Comparison of ENCODE assay signal across 10 mouse cellular contexts in the genomic region with DNA sequence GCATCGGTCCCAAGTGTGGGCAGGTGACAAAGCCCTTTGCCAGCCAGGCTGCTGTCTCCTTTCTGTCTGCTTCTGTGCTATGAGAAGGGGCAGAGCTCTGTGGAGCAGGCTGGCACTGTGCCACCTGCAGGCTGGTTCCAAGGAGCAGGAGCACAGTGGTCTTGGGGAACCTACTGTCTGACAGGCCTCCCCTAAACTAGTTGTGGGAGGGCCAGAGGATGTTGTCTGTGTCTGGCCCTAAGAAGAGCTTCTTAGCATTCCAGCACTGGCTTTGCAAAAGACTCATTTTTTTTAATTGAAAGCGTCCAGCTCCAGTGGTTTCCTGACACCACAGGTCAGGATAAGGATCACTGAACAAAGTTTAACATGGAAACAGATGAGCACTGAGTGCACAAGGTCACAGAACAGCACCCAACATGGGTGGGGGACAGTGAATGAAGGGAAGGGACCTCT. TPM values are rescaled to one million over a fixed set of nuclear protein-coding genes. Genes with fewer than 3 reads are reported as not detected.
A peak's percentile ranks its signal among the peaks of the same experiment; 100 is the strongest.
DNase-seq lines count a peak whose midpoint lies in the region; ATAC-seq lines count a peak whose summit lies in the region.
"Had no signal": no experiment of that assay in that cellular context is flagged by ENCODE, and none has a peak within 500 bp of the region (broad histone marks: within the 10 kb centered on the region; RNA-seq: fewer than 3 reads in every experiment).

No protein-coding gene starts in this region.

- DNase-seq in forebrain, embryonic 14.5 days (ENCODE audit: low spot score): peak; percentile 23
- no peak for DNase-seq in forebrain, embryonic 11.5 days (ENCODE audit: low spot score)
- DNase-seq in midbrain, embryonic 11.5 days (ENCODE audit: low spot score, missing footprints): peak; percentile 39
- DNase-seq in kidney, postnatal 10 days: peak; percentile 60
- DNase-seq in retina, embryonic 14.5 days (ENCODE audit: low spot score): no peak
- DNase-seq: B cell, adult 2 months had no signal

- no peak overlapping the region for H3K4me3 ChIP-seq in forebrain, embryonic 14.5 days (ENCODE audit: low read depth, low read length)
- no peak overlapping the region for H3K4me3 ChIP-seq in forebrain, embryonic 11.5 days (ENCODE audit: low read depth, low read length)
- H3K4me3 ChIP-seq in midbrain, embryonic 11.5 days (ENCODE audit: low read depth, low read length): no peak overlapping the region
- H3K4me3 ChIP-seq in midbrain, embryonic 13.5 days (replicated peaks): no peak overlapping the region
- H3K4me3 ChIP-seq in intestine, embryonic 16.5 days (ENCODE audit: low read length): no peak overlapping the region
- H3K4me3 ChIP-seq: liver, embryonic 12.5 days had no signal

- 59% methylated on average over 2 of the region's 2 CpGs for WGBS in forebrain, embryonic 14.5 days
- 85% methylated on average over 2 of the region's 2 CpGs for WGBS in forebrain, embryonic 11.5 days
- 66% methylated on average over 2 of the region's 2 CpGs for WGBS in midbrain, embryonic 11.5 days
- WGBS in midbrain, embryonic 13.5 days: 44% methylated on average over 2 of the region's 2 CpGs
- 56% methylated on average over 2 of the region's 2 CpGs for WGBS in intestine, embryonic 16.5 days

- no peak overlapping the region for H3K27ac ChIP-seq in forebrain, embryonic 14.5 days (ENCODE audit: low read depth, low read length)
- H3K27ac ChIP-seq in forebrain, embryonic 11.5 days (ENCODE audit: low read depth, low read length): no peak overlapping the region
- H3K27ac ChIP-seq in midbrain, embryonic 11.5 days (ENCODE audit: low read depth, low read length): no peak overlapping the region
- H3K27ac ChIP-seq in midbrain, embryonic 13.5 days: no peak overlapping the region
- no peak overlapping the region for H3K27ac ChIP-seq in intestine, embryonic 16.5 days (ENCODE audit: low read length)
- H3K27ac ChIP-seq: liver, embryonic 12.5 days had no signal

- no peak for ATAC-seq in forebrain, embryonic 14.5 days
- ATAC-seq in forebrain, embryonic 11.5 days (replicated peaks; ENCODE audit: low FRiP score): no peak
- no peak for ATAC-seq in midbrain, embryonic 11.5 days (ENCODE audit: low FRiP score)
- ATAC-seq in midbrain, embryonic 13.5 days: no peak
- ATAC-seq in intestine, embryonic 16.5 days: no peak
- ATAC-seq in megakaryocyte progenitor cell, adult 5-6 weeks (replicated peaks; ENCODE audit: poor library complexity): no peak
- ATAC-seq: liver, embryonic 12.5 days had no signal

- H3K27me3 ChIP-seq in forebrain, embryonic 14.5 days (replicated peaks; ENCODE audit: control insufficient read depth, insufficient read depth, low read length): no peaks in the 10 kb centered on the region
- H3K27me3 ChIP-seq in forebrain, embryonic 11.5 days (ENCODE audit: control insufficient read depth, insufficient read depth, low read length): no peaks in the 10 kb centered on the region
- H3K27me3 ChIP-seq in midbrain, embryonic 11.5 days (ENCODE audit: control insufficient read depth, insufficient read depth, low read length): no peaks in the 10 kb centered on the region
- H3K27me3 ChIP-seq in midbrain, embryonic 13.5 days: no peaks in the 10 kb centered on the region
- no peaks in the 10 kb centered on the region for H3K27me3 ChIP-seq in intestine, embryonic 16.5 days (replicated peaks; ENCODE audit: control insufficient read depth, insufficient read depth, low read length)

- H3K9me3 ChIP-seq in forebrain, embryonic 14.5 days (replicated peaks; ENCODE audit: control insufficient read depth, low read length): no peaks in the 10 kb centered on the region
- no peaks in the 10 kb centered on the region for H3K9me3 ChIP-seq in forebrain, embryonic 11.5 days (ENCODE audit: control insufficient read depth, low read length)
- H3K9me3 ChIP-seq in midbrain, embryonic 11.5 days (ENCODE audit: control insufficient read depth, low read length): no peaks in the 10 kb centered on the region
- no peaks in the 10 kb centered on the region for H3K9me3 ChIP-seq in midbrain, embryonic 13.5 days
- H3K9me3 ChIP-seq in intestine, embryonic 16.5 days (ENCODE audit: control insufficient read depth, low read length): no peaks in the 10 kb centered on the region
- H3K9me3 ChIP-seq: liver, embryonic 12.5 days had no signal

- peaks cover 31% of the 10 kb centered on the region for H3K4me1 ChIP-seq in forebrain, embryonic 14.5 days (ENCODE audit: control insufficient read depth, insufficient read depth, low read length)
- H3K4me1 ChIP-seq in forebrain, embryonic 11.5 days (replicated peaks; ENCODE audit: control insufficient read depth, insufficient read depth, low read length): peaks cover 9% of the 10 kb centered on the region; the same call in 1 of the 2 replicates
- H3K4me1 ChIP-seq in midbrain, embryonic 11.5 days (ENCODE audit: control insufficient read depth, insufficient read depth, low read length): peaks cover 13% of the 10 kb centered on the region
- H3K4me1 ChIP-seq in midbrain, embryonic 13.5 days (replicated peaks): peaks cover 38% of the 10 kb centered on the region
- peaks cover 32% of the 10 kb centered on the region for H3K4me1 ChIP-seq in intestine, embryonic 16.5 days (ENCODE audit: control insufficient read depth, insufficient read depth, low read length)

- H3K36me3 ChIP-seq in forebrain, embryonic 14.5 days (ENCODE audit: control insufficient read depth, insufficient read depth, low read length): no peaks in the 10 kb centered on the region
- H3K36me3 ChIP-seq in forebrain, embryonic 11.5 days (ENCODE audit: control insufficient read depth, insufficient read depth, low read length): no peaks in the 10 kb centered on the region
- H3K36me3 ChIP-seq in midbrain, embryonic 11.5 days (ENCODE audit: control insufficient read depth, insufficient read depth, low read length): no peaks in the 10 kb centered on the region
- H3K36me3 ChIP-seq in midbrain, embryonic 13.5 days: no peaks in the 10 kb centered on the region
- H3K36me3 ChIP-seq in intestine, embryonic 16.5 days (ENCODE audit: control insufficient read depth, insufficient read depth, low read length): no peaks in the 10 kb centered on the region
- H3K36me3 ChIP-seq: liver, embryonic 12.5 days had no signal

- no peak overlapping the region for H3K9ac ChIP-seq in forebrain, embryonic 14.5 days (ENCODE audit: low read length)
- no peak overlapping the region for H3K9ac ChIP-seq in forebrain, embryonic 11.5 days (ENCODE audit: low read length)
- H3K9ac ChIP-seq in midbrain, embryonic 11.5 days (ENCODE audit: low read length): no peak overlapping the region
- H3K9ac ChIP-seq in midbrain, embryonic 13.5 days (replicated peaks): no peak overlapping the region
- peak overlapping the region; percentile 10; the same call in 1 of the 2 replicates for H3K9ac ChIP-seq in intestine, embryonic 16.5 days (ENCODE audit: low read depth, low read length)
- H3K9ac ChIP-seq: liver, embryonic 12.5 days had no signal

- H3K4me2 ChIP-seq in forebrain, embryonic 14.5 days (ENCODE audit: low read length): no peak overlapping the region
- no peak overlapping the region for H3K4me2 ChIP-seq in forebrain, embryonic 11.5 days (ENCODE audit: low read depth, low read length, severe bottlenecking)
- H3K4me2 ChIP-seq in midbrain, embryonic 11.5 days: no peak overlapping the region
- no peak overlapping the region for H3K4me2 ChIP-seq in midbrain, embryonic 13.5 days (replicated peaks)
- no peak overlapping the region for H3K4me2 ChIP-seq in intestine, embryonic 16.5 days (ENCODE audit: low read depth, low read length)
- H3K4me2 ChIP-seq: liver, embryonic 12.5 days had no signal

RNA-seq across cellular contexts. Expression of gene Cnnm4, which starts 6.9 kb away (rescaled TPM):
- 7.8 and 9.0 TPM in 2 replicates for polyA plus RNA-seq in forebrain, embryonic 14.5 days (2014; fragmentation: Nextera tagmentation; extraction: Ambion mirVana)
- polyA plus RNA-seq in forebrain, embryonic 11.5 days (2014; fragmentation: Nextera tagmentation; extraction: Ambion mirVana): 14.6 and 15.0 TPM in 2 replicates
- polyA plus RNA-seq in midbrain, embryonic 11.5 days (2014; fragmentation: Nextera tagmentation; extraction: Ambion mirVana): 9.6 and 11.6 TPM in 2 replicates
- 8.8 and 10.0 TPM in 2 replicates for polyA plus RNA-seq in midbrain, embryonic 13.5 days (2015; fragmentation: Nextera tagmentation; extraction: Ambion mirVana)
- polyA plus RNA-seq in intestine, embryonic 16.5 days (2015; fragmentation: Nextera tagmentation; extraction: Ambion mirVana): 39.2 and 40.2 TPM in 2 replicates
- 10.0 and 12.1 TPM in 2 replicates for total RNA-seq in megakaryocyte progenitor cell, adult 5-6 weeks (2015)
- 7.0 and 8.4 TPM in 2 replicates for total RNA-seq in megakaryocyte progenitor cell, adult 5-6 weeks (2017)

RNA-seq across cellular contexts. Expression of gene Lman2l, which starts 33.3 kb away (rescaled TPM):
- 32.6 and 39.3 TPM in 2 replicates for polyA plus RNA-seq in forebrain, embryonic 14.5 days (2014; fragmentation: Nextera tagmentation; extraction: Ambion mirVana)
- polyA plus RNA-seq in forebrain, embryonic 11.5 days (2014; fragmentation: Nextera tagmentation; extraction: Ambion mirVana): 37.4 and 40.9 TPM in 2 replicates
- 35.6 and 35.7 TPM in 2 replicates for polyA plus RNA-seq in midbrain, embryonic 11.5 days (2014; fragmentation: Nextera tagmentation; extraction: Ambion mirVana)
- 66.8 and 72.1 TPM in 2 replicates for polyA plus RNA-seq in midbrain, embryonic 13.5 days (2015; fragmentation: Nextera tagmentation; extraction: Ambion mirVana)
- polyA plus RNA-seq in intestine, embryonic 16.5 days (2015; fragmentation: Nextera tagmentation; extraction: Ambion mirVana): 29.8 and 32.1 TPM in 2 replicates
- 17.0 and 23.0 TPM in 2 replicates for total RNA-seq in megakaryocyte progenitor cell, adult 5-6 weeks (2015)
- 6.5 and 7.1 TPM in 2 replicates for total RNA-seq in megakaryocyte progenitor cell, adult 5-6 weeks (2017)

RNA-seq across cellular contexts. Expression of gene Cnnm3, which starts 33.3 kb away (rescaled TPM):
- polyA plus RNA-seq in forebrain, embryonic 14.5 days (2014; fragmentation: Nextera tagmentation; extraction: Ambion mirVana): 5.2 and 5.9 TPM in 2 replicates
- polyA plus RNA-seq in forebrain, embryonic 11.5 days (2014; fragmentation: Nextera tagmentation; extraction: Ambion mirVana): 6.8 and 7.4 TPM in 2 replicates
- polyA plus RNA-seq in midbrain, embryonic 11.5 days (2014; fragmentation: Nextera tagmentation; extraction: Ambion mirVana): 3.7 and 4.3 TPM in 2 replicates
- 4.2 and 4.8 TPM in 2 replicates for polyA plus RNA-seq in midbrain, embryonic 13.5 days (2015; fragmentation: Nextera tagmentation; extraction: Ambion mirVana)
- 2.1 and 2.3 TPM in 2 replicates for polyA plus RNA-seq in intestine, embryonic 16.5 days (2015; fragmentation: Nextera tagmentation; extraction: Ambion mirVana)
- total RNA-seq in megakaryocyte progenitor cell, adult 5-6 weeks (2015): 13.0 and 15.2 TPM in 2 replicates
- 8.0 and 13.0 TPM in 2 replicates for total RNA-seq in megakaryocyte progenitor cell, adult 5-6 weeks (2017)

RNA-seq across cellular contexts. Expression of gene Ankrd23, which starts 58.3 kb away (rescaled TPM):
- 3.8 and 5.2 TPM in 2 replicates for polyA plus RNA-seq in forebrain, embryonic 14.5 days (2014; fragmentation: Nextera tagmentation; extraction: Ambion mirVana)
- 14.1 and 16.5 TPM in 2 replicates for polyA plus RNA-seq in forebrain, embryonic 11.5 days (2014; fragmentation: Nextera tagmentation; extraction: Ambion mirVana)
- polyA plus RNA-seq in midbrain, embryonic 11.5 days (2014; fragmentation: Nextera tagmentation; extraction: Ambion mirVana): 6.0 TPM in 2 replicates
- 16.1 and 19.0 TPM in 2 replicates for polyA plus RNA-seq in midbrain, embryonic 13.5 days (2015; fragmentation: Nextera tagmentation; extraction: Ambion mirVana)
- polyA plus RNA-seq in intestine, embryonic 16.5 days (2015; fragmentation: Nextera tagmentation; extraction: Ambion mirVana): 12.7 and 14.6 TPM in 2 replicates
- 1.3 and 2.5 TPM in 2 replicates for total RNA-seq in megakaryocyte progenitor cell, adult 5-6 weeks (2015)
- 4.8 and 7.4 TPM in 2 replicates for total RNA-seq in megakaryocyte progenitor cell, adult 5-6 weeks (2017)

Comparison
In these comparisons a context has a peak if more than half of its experiments do, and no peak if none do; other contexts are left out.
1. DNase-seq: peak in forebrain, embryonic 14.5 days (single experiment), midbrain, embryonic 11.5 days (single experiment) and kidney, postnatal 10 days (single experiment); none in forebrain, embryonic 11.5 days (single experiment) and retina, embryonic 14.5 days (single experiment).